Mouse (Mus musculus) c-Kit-positive CD71-negative TER-119-negative erythroid progenitor cells, embryonic 14.5 days (primary cell): ENCODE data around the gene Leng8.

ENCODE experiments used
- DNase-seq: peaks from one replicate; pipeline ENCODE4 v3.0.0-alpha.2; 2013; ENCODE audit warnings: low read depth

Leng8 gene

DNA sequence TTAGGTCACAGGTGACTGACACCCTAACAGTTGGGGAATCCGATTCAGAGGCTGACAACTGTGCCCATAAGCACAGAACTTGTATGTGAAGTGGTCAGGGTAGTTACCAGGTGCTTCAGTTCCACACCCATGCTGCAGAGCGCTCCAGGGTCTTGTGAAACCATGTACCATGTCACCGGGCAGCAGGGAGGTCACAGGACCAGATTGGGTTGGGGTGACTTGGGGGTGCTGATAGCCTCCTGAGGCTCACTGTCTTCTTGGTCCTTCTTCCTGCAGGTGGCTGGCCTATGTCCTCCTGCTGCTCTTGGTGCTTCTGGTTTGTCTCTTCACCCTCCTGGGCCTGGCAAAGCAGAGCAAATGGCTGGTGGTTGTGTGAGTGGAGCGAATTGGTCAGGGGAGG lies 8.9 kb upstream of the Leng8 start:
- DNase-seq, result no peak

- DNase-seq, result no peak
These were observed 8.0 kb upstream of the Leng8 start for GRCm38 (mm10) chr7:4128860-4129259.

- peak; percentile 79 for DNase-seq
These were observed 6.0 kb upstream of the Leng8 start for GRCm38 (mm10) chr7:4130686-4131452.

- no peak for DNase-seq
These were observed 4.9 kb upstream of the Leng8 start for GRCm38 (mm10) chr7:4131964-4132363.

DNA sequence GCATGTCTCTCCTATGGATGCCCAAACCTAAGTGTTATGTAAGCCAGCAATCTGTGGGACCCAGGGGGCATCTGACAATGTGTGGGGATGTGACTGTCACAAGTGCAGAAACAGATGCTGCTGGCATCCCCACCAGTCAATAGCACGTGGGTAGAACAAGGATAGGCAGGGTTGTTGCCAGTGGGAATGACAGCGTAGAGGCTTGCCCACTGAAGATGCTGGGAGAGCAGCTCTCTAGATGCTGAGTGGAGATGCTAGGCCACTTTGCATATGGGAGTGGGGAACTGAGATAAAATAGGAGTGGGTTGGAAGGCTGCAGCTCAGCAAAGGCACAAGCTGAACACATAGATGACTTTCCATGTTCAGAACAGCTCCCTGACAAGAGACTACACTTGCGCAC lies 4.3 kb upstream of the Leng8 start:
- no peak for DNase-seq

GRCm38 (mm10) chr7:4132998-4133397 lies 3.8 kb upstream of the Leng8 start:
- no peak for DNase-seq

GRCm38 (mm10) chr7:4134911-4135310 lies 1.9 kb upstream of the Leng8 start:
- DNase-seq, result no peak

GRCm38 (mm10) chr7:4136404-4136770 lies 452 bp upstream of the Leng8 start:
- no peak for DNase-seq

DNA sequence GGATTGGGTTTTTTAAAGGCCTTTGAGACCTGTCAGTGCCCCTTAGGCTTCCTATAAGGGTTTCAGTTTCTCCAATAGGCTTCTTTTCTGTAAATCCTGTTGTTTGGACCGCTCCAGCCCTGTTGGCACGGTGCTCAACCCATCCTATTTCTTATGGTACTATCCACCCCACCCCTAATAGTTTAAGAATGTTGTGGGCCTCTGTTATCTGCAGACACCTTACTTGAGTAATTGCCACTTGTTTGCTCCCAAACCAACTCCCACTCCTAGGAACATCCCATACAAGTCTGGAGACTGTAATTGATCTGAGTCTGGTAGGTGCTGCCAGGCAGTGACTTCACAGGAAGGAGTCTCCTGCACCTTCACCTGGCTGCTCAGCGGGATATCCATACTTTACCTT lies 907 bp downstream of the Leng8 start:
- DNase-seq, result no peak

- no peak for DNase-seq
These were observed 1.3 kb downstream of the Leng8 start for GRCm38 (mm10) chr7:4138181-4138580.

DNA sequence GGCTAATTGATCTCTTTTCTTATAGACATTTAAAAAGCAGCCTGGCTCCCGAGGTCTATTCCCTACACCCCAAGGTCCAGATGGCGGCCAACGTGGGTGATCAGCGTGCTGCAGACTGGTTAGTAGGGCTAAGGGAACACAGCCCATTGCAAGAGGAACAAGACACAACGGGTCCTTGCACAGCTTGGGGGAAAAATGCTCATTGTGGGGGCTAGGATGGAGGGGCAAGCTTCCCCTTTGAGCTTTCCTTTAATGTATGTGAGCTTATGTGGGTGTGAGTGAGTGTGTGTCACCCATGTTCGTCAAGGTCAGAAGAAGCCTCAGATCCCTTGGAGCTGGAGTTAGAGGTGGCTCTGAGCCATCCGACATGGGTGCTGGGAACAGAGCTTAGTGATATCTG lies 1.8 kb downstream of the Leng8 start:
- DNase-seq, result no peak

DNA sequence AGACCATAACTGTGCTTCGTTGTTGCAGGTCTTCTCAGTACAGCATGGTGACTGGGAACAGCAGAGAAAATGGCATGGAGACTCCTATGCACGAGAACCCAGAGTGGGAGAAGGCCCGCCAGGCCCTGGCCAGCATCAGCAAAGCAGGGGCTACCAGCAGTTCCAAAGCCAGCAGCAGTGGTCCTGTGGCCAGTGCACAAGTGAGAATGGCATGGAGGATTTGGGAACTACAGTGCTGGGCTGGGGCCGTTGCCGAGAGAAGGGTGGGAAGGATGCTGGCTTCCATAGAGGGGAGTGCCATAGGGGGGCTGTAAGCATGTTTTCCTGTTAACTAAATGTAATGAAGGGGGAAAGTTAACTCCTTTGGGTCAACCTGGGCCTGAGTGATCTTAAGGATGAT lies 2.6 kb downstream of the Leng8 start:
- no peak for DNase-seq

GRCm38 (mm10) chr7:4141648-4142325 lies 4.9 kb downstream of the Leng8 start:
- no peak for DNase-seq

DNA sequence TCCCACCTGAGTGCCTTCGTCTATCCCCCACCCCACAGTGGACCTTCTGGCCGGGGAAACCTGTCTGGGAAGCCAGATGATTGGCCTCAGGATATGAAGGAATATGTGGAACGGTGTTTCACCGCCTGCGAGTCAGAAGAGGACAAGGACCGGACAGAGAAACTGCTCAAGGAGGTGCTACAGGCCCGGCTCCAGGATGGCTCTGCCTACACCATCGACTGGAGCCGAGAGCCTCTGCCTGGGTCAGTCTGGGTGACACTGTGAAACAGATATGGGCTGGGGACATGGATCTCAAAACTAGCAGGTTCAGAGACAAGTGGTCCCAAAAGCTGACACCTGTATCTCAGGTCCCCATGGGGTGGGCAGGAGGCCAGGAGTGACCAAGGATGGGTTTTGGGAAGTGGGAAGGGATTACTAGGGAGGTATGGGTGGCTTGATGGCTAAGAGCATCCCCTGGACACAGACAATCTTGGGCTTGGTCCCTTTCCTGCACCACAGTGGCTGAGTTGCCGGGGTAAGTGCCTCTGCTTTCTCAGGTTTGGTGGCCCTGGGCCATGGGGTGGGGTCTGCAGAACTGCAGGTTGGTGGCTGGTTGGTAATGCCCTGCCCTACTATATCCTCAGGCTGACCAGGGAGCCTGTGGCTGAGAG lies 6.1 kb downstream of the Leng8 start:
- no peak for DNase-seq

DNA sequence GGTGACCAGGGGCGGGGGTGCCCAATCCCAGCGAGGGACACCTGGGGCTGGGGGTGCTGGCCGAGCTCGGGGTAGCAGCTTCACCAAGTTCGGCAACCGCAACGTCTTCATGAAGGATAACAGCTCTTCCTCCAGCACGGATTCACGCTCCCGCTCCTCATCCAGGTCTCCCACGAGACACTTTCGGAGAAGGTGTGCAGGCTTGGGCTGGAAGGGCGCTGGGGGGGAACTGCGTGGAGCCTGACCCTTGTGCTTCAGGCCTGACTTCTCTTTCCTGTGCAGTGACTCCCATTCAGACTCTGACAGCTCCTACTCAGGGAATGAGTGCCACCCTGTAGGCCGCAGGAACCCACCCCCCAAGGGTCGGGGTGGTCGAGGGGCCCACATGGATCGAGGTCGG lies 6.7 kb downstream of the Leng8 start:
- DNase-seq, result no peak

DNA sequence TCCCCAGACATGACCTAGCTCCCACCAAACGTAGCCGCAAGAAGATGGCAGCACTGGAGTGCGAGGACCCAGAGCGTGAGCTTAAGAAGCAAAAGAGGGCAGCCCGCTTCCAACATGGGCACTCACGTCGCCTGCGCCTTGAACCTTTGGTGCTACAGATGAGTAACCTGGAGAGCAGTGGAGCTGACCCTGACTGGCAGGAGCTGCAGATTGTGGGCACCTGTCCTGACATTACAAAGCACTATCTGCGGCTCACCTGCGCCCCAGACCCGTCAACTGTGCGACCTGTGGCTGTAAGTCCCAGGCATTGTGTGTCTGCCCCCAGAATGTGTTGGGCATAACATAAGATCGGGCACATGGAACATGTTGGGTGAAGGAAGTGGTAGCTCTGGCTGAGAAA lies 7.2 kb downstream of the Leng8 start:
- no peak for DNase-seq

DNA sequence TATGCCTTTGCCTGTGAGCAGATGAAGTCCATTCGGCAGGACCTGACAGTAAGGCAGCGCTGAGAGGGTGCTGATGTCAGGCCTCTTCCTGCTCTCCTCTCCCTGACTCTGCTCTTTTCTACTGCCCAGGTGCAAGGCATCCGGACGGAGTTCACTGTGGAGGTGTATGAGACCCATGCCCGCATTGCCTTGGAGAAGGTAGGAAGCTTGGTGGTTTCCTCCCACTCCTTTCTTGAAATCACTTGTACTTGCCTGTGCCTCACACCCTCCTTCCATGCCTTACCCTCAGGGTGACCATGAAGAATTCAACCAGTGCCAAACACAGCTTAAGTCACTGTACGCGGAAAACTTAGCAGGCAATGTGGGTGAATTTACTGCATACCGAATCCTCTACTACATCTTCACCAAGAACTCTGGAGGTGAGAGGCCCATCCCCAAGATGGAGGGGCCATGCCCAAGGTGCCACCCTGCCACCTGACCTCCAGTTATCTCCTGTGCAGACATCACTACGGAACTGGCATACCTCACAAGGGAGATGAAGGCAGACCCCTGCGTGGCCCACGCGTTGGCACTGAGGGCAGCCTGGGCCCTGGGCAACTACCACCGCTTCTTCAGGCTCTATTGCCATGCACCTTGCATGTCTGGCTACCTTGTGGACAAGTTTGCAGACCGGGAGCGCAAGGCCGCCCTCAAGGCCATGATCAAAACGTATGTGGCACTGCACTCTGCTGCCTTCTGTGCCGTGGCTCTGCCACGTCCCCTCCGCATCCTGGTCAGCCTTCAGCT lies 8.1 kb downstream of the Leng8 start:
- DNase-seq, result no peak

DNA sequence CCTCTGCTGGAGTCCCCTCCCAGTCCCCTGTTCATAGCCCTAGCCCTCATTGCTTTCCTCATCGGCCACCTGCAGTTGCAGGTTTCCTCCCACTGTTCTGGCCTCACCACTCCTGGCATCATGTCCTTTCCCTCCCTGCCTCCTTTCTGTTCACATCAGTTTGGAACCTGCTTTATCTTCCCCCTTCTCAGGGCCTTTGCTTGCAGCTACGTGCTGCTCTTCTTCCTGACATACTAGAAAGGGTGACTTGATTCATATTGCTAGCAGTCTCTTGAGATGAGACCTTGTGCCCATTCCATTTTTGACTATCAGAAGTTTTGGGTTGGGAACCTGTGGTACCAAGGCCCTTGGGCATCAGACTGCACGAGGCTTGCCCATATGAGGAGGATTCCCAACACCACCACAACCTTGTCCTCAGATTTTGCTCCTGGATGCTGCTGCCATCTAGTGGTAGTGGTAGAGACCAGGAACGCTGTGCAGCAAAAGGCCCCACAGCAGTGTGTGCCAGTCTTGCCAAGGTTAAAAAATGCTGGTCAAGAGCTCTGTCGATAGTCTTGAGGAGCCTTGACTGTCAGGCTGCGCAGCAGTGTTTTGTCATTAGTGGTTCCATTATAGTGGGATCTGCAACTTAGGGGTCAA lies 8.8 kb downstream of the Leng8 start:
- DNase-seq, result no peak

- no peak for DNase-seq
These were observed 9.7 kb downstream of the Leng8 start for GRCm38 (mm10) chr7:4146241-4147180.

DNA sequence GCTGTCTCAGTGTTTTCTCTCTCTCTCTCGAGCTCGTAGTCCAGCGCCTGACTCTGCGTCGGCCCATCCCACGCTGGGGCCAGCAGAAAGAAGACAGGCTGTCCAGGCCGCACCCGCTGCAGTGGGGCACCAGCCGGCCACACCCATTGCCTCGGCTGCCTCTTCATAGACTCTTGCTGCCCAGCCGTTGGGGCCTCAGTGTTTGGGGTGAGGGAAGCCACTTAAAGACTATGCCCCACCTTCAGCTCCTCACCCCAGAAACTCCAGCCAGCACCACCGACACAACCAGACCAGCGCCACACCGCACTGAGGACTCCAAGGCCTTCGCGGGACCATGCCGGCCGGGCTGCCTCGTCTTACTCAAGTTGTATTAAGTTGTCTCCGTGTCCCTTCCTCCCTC lies 10.5 kb downstream of the Leng8 start:
- no peak for DNase-seq

GRCm38 (mm10) chr7:4147836-4148235 lies 11.0 kb downstream of the Leng8 start:
- DNase-seq, result no peak
